Mouse (Mus musculus): ENCODE results near the gene Thbs3. TPM values are rescaled to one million over a fixed set of nuclear protein-coding genes. Genes with fewer than 3 reads are reported as not detected.

Gene Thbs3
- 10 to 100 TPM; 21.8 to 22.6 TPM for total RNA-seq (2021)
- long read RNA-seq, experiment 1, transcript Thbs3-201 (23 exons, 3,190 nt) = major isoform, 15 of 19 reads
- long read RNA-seq, experiment 1, partial matches to known transcripts = 2 of 19 reads
- long read RNA-seq, experiment 1, other reads (novel, unspliced or antisense) = 2 of 19 reads
- long read RNA-seq, experiment 2, partial matches to known transcripts = 1 of 3 reads
- long read RNA-seq, experiment 2, other reads (novel, unspliced or antisense) = 0 of 3 reads

DNA sequence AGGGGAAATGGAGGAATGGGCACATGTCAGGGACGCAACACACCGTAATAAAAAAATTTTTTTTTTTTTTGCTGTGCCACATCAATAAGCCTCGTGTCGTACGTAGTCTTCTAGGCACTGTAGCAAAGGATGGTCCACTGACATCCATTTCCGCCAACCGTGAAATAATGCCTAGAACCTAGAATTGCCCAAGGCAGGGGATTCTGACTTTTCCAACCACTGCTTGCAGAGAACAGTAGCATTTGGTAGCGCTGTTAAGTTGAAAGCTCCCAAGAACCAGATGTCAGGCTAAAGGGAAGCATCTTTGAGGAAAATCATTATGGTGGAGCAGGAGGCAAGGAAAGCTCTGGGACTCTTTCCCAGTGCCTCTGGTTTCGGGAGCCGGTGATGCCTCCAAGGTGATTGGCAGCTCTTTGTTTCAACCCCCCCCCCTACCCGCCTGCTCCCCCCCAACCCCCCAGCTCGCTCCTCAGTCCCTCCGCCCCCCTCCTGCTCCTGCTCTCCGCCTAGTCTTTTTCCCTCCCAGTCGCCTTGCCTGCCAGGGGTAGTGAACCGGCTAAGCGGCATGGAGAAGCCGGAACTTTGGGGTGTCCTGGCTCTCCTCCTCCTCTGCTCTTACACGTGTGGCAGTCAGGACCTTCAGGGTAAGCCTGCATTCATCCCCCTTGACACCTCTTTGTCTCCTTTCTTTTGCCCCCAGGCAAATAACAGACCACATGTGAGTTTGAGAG is at the start of gene Thbs3:
Thbs3 (plus strand) TSS at position 500 of the 731 bp plus-strand sequence.
- no peak for DNase-seq

DNA sequence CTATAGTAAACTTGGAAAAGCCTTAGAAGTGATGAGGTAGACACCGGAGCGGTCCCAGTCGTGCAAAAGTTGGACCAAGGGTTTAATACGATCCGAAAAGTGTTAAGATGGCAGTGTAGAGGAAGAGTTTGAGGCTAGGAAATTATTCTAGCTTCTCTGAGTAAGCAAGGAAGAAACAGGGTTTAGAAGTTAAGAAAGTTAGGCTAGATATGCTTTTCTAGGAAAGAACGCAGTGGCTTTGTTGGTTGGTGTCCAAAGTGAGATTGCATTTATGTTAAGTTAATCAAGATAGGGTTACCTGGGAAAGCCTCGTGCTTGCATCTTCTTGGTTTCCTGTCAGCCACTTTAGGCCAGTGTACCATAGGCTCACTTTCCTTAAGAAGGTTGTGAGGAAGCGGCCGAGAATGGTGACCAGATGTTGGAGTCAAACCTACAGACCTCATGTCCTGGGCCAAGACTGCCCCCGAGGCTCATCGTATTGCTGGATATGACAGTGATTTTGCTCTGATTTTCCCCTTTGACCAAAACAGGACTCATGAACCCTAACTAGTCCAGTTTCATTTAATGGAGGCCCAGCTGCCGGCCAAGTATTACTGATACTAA is 49.6 kb upstream of the Thbs3 start:
- DNase-seq = no peak

DNA sequence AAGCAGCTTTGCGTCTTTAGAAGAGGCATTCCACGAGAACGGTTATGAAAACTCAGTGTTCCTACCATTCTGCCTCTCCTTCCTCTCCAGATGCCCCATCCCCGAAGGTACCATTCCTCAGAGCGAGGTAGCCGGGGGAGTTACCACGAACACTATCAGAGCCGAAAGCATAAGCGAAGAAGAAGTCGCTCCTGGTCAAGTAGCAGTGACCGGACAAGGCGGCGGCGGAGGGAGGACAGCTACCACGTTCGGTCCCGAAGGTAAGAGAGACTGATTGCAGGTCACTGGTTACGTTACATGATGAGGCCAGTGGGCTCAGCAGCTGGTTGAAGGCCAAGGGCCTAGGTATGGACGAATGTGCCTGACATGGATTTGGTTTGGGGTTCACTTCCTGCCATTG is 48.0 kb upstream of the Thbs3 start:
- no peak for DNase-seq

DNA sequence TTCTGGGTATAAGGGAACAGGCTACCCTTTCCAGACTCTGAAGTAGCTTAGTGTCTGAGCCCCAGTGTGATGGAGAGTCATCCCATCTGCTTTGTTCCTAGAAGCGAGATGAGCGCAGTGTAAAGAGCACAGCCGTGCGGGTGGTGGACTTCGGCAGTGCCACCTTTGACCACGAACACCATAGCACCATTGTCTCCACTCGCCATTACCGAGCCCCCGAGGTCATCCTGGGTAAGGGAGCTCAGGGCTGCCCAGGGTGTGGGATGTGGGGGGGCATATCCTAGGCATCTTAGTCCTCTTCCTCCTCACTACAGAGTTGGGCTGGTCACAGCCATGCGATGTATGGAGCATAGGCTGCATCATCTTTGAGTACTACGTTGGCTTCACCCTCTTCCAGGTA is 40.1 kb upstream of the Thbs3 start:
- no peak for DNase-seq

DNA sequence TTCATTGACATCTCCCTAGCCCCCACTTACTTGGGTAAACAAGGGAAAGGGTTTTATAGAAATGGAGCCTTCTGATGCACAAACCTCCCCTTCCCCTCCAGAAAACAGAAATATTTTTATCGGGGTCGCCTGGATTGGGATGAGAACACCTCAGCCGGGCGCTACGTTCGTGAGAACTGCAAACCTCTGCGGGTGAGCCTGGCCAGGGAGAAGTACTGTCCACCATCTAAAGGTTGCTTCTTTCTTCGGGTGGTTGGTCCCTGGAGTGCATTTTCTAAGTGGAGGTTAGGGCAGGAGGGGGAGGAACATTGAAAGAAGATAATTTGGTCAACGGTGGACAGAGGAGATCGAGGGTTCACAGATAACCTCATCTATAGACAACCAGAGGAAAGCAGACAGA is 39.4 kb upstream of the Thbs3 start:
- no peak for DNase-seq

DNA sequence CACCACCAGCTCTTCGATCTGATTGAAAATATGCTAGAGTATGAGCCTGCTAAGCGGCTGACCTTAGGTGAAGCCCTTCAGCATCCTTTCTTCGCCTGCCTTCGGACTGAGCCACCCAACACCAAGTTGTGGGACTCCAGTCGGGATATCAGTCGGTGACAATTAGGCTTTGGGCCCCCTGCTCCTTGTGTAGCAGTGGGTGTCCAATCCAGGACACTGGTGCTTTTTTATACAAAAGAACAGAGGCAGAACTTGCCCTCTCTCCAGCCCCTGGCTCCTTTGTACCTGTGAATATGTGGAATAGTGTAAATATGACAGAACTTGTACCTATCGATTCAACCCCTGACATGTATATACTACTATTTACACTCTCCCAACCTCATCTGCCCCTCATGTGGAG is 38.6 kb upstream of the Thbs3 start:
- DNase-seq = no peak

DNA sequence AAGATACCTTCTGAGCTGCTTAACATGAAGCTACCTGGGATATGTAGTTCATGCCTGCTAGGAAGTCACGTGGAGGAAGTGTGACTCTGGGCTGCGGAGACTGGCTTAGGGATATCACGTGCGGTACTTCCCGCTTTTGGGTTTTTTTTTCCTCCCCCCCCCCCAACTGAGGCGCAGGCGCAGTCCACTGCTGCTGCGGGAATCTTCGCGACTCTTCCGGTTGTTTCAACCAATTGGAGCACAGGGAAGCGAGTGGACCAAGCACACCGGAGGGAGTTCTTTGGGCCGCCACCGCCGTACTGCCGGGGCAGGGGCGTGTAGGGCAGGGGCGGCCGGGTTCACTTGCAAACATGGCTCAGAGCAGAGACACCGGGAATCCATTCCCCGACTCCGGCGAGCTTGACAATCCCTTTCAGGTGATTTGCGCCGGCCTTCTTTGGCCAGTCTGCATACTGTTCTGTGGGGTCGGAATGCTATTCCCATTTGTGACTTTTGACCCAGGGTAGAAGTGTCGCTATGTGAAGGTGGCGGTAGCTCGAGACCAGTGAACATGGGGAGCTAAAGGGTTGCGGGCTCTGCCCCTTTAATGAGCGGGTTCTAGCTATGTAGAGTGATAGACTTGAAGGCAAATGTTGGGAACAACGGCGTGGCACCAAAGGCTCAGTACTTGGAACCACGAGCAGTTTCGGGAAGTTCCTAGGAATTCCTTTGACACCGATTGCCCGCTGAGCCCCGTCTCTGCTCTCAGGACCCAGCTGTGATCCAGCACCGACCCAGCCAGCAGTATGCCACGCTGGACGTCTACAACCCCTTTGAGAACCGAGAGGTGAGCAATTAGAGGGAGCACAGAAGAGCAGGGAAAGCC is 37.5 kb upstream of the Thbs3 start, which contains the start of gene Scamp3:
Scamp3 (plus strand) TSS at position 232 of the 865 bp plus-strand sequence.
- DNase-seq = peak; percentile 90

DNA sequence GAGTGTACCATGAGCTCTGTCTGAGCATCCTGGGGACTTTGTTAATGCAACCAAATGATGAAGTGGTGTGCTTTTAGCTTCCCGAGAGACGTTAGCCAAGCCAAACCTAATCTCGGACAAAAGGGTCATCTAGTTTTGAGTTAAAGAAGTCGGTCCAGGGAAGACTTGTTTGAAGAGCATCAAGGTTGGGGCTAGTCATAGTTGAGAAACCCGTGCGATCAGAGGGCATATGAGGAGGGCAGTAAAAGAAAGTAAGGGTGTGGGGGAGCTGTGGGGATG is 36.9 kb upstream of the Thbs3 start:
- DNase-seq = no peak

DNA sequence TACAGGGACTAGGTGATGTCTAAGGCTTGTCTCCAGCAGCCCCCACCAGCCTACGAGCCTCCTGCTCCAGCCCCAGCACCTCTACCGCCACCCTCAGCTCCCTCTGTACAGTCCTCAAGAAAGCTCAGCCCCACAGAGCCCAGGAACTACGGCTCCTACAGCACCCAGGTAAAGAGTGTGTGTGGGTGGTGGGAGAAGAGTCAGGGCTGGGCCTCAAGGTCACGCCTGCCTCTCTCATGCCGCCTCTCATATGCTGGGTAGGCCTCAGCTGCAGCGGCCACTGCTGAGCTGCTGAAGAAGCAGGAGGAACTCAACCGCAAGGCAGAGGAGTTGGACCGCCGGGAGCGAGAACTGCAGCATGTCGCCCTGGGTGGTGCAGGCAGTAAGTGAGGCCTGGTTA is 35.9 kb upstream of the Thbs3 start:
- DNase-seq = no peak

DNA sequence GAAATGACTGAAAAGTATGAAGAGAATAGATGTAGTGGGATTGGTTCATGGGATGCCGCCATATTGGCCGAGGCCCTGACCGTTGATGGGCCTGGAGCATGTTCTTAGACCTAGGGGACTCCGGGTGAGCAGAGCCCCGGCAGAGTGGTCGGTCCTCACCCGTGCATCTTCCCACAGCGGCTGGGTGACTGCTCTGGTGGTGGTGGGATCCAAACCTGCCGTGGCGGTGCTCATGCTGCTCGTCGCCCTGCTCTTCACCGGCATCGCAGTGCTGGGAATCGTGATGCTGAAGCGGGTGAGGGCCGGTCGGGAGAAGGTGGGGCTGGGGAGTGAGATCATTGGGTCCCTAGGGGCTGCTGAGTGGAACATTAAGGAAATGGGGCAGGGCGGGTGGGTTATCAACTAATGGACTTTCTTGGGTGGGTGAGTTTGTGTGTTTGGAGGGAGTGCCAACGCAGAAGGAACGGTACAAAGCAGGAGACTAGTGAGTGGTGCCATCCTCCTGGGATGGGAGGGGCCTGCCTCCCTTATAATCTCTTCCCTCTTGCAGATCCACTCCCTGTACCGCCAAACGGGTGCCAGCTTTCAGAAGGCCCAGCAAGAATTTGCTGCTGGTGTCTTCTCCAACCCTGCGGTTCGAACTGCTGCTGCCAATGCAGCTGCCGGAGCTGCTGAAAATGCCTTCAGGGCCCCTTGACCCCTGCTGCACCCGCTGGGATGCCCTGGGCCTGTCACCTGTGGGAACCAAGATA is 33.1 kb upstream of the Thbs3 start:
- DNase-seq = no peak

DNA sequence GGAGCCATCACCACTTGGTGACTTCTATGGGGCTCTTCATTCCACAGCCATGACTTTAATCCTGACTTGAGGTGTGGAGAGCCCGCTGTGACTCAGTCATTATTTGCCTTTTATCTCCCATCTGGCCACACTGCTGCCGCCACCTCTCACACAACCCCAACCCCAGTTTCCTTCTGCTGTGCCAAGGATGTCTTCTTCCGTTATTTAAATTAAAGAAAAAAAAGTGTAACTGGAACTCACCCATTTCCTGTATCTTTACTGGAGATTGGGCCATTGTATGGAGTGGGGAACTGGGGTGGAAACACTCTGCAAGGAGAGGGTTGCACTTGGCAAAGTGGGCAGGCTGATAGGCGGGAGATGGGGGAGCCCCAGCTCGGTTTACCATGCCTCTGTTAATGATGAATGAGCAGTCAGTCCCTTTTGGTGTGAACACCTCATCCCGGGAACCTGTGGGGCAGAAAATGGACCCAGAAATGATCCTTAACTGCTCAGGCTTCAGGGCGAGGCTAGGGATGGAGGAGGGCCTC is 32.4 kb upstream of the Thbs3 start:
- DNase-seq = no peak

DNA sequence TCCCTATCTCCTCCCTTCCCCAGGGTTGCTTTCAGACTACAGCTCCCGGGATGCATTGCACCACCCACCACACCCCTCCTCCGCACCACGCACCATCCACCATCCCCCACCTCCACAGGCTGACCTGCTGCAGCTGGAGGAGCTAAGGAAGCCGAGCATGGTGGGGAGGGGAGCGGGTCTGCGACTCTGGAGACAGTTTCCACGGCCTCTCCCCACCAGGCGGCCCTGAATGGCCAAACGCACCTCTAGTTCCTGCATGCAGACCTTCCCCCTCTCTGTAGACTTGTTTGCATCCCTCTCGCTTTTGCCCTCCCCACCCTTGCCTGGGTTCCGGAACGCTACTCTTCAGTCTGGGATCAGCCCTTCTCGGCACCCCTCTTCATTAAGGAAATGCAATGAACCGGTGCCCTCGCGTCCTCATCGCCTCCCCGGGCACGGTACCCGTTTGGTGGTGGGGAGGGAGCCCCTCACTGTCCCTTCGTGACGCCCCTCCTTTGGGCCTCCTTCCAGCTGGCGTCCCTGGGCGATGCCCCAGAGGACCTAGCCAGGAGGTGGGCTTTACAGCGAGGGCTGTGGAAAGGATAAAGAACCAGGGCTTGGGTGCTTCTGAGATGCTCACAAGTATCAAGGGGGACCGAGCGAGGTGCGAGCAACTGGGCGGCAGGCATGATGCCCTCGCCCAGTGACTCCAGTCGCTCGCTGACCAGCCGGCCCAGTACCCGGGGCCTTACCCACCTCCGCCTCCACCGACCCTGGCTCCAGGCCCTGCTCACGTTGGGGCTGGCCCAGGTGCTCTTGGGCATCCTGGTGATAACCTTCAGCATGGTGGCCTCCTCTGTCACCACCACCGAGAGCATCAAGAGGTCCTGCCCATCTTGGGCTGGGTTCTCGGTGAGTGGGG is 31.7 kb upstream of the Thbs3 start, which contains the start of gene Fam189b:
Fam189b (plus strand) TSS at position 86 of the 901 bp plus-strand sequence.
- DNase-seq = peak; percentile 90

DNA sequence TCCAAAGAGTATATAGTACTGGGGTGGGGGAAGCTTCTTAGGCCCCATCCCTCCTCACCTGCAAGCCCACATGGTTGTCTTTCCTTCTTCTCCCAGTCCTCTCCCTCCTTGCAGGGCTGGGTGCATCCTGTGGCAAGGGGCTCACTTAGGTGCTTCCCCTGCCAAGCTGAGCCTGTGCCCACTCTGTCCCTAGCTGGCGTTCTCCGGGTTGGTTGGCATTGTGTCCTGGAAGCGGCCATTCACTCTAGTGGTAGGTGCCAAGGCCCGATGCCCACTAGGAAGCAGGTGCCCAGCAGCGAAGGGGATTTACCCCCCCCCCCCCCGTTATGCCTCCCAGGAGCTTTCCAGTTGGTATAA is 31.0 kb upstream of the Thbs3 start:
- DNase-seq = no peak

DNA sequence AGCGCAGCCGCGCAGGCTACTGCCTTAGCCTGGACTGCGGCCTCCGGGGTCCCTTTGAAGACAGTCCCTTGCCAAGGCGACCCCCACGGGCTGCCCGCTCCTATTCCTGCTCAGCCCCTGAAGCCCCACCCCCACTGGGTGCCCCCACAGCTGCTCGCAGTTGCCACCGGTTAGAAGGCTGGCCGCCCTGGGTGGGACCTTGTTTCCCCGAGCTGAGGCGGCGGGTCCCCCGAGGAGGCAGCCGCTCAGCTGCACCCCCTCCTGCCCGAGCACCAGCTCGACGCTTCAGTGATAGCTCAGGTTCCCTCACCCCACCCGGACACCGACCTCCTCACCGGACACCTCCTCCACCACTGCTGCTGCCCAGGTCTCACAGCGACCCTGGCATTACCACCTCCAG is 27.8 kb upstream of the Thbs3 start:
- DNase-seq = no peak

DNA sequence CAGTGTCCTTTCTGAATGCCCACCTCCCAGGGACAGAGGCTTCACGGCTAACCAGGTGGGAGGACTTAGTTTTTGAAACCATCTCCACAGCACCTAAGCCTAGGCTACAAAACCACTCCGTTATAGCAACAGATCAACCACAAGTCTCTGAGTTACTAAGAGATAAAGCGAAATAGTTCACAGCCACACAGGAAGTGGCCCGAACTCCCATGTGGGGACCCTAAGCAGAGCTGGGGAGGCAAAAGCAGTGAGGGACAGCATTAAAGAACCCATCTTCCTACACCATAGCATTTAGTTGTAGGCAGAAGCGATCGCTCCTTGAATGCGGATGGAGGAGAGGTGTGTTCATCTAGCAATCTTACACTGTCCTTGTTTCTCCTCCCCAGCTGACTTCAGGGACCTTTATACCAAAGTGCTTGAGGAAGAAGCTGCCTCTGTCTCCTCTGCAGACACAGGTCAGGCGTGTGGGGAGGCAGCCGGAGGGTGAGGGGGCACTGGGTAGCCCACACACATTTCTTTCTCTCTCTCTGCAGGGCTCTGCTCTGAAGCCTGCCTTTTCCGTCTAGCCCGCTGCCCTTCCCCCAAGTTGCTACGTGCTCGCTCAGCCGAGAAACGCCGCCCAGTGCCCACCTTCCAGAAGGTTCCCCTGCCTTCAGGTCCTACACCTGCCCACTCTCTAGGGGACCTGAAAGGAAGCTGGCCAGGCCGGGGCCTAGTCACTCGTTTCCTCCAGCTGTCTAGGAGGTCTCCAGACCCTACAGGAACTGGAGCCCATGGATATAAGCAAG is 27.1 kb upstream of the Thbs3 start:
- no peak for DNase-seq

DNA sequence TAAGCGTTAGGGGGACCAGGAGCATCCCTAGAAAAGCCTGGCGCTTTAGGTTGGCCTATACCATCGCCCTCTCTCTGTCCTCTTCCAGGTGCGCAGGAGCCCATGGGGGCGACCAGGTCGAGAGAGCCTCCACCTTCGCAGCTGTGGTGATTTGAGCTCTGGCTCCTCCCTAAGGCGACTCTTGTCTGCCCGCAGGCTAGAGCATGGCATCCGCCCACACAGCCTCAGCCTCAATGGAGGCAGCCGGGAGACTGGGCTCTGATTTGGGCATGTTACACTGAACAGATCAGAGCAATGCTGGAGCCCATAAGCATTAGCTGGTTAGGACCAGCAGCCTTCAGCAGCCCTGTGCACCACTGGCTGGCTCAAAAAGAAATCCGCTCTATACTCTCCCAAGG is 26.5 kb upstream of the Thbs3 start:
- DNase-seq = no peak

DNA sequence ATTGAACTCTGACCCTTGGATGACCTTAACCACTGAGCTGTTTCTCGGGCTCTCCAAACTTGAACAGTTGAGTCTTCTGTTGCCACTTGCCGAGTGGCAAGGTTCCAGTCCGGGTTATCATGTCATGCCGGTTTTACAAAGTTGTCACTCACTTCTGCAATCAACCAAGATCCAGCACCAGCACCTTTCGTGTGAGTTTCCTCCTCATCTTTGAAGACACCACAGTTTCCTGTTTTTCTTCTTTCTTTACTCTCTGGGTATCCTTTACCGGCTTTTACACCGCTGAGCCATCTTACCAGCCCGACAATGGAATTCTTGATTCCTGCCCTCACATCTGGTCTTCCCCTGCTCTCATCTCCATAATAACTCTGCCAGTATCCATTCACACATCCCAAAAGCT is 24.5 kb upstream of the Thbs3 start:
- DNase-seq = no peak

DNA sequence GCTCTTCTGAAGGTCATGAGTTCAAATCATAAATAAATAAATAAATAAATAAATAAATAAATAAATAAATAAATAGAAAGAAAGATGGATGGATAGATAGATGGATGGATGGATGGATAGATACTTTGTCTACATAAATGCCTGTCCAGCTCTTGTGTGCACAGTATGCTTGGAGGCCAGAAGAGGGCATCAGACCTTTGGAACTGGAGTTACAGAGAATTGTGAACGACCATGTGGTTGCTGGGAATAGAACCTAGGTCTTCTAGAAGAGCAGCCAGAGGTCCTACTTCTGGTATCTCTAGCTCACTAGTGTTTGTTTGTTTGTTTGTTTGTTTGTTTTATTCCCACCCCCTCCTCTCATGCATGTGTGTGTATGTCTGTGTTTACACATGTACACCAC is 21.6 kb upstream of the Thbs3 start:
- DNase-seq = no peak

DNA sequence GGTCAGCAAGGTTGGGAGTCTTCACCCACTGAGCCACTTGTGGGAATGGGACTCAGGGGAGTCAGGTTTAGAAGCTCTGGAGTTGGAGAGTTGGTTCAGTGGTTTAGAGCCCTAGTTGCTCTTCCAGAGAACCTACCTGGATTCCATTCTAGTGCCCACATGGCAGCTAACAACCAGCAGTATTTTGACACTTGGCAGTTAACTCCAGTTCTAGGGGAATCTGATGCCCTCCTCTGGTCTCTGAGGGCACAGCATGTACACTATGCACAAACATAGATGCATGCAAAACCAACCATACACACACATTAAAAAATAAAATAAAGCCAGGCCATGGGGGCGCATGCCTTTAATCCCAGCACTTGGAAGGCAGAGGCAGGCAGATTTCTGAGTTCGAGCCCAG is 21.1 kb upstream of the Thbs3 start:
- DNase-seq = no peak
